Mouse (Mus musculus): ENCODE data around the gene Fam209. TPM values are rescaled to one million over a fixed set of nuclear protein-coding genes. Genes with fewer than 3 reads are reported as not detected.

The Fam209 gene
- polyA plus RNA-seq, 1 experiment from 2014 or later: not detected

DNA sequence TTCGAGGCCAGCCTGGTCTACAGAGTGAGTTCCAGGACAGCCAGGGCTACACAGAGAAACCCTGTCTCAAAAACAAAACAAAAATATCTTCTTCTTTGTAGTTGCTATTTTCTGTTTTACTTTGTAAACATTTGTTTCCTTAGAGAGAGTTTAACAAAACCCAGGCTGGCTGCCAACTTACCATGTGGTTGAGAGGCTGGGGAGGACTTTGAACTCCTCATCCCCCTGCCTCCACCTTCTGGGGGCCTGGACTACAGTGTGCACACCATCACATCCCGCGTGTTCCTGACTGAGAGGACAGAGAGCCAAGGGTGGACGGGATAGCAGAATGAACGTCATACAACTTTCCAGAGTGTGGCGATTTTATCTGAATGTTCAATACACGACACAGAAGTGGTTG lies 33.8 kb downstream of the Fam209 start:
- H3K4me2 ChIP-seq: no peak overlapping the region
- 83% methylated on average over 7 of the region's 7 CpGs for WGBS

DNA sequence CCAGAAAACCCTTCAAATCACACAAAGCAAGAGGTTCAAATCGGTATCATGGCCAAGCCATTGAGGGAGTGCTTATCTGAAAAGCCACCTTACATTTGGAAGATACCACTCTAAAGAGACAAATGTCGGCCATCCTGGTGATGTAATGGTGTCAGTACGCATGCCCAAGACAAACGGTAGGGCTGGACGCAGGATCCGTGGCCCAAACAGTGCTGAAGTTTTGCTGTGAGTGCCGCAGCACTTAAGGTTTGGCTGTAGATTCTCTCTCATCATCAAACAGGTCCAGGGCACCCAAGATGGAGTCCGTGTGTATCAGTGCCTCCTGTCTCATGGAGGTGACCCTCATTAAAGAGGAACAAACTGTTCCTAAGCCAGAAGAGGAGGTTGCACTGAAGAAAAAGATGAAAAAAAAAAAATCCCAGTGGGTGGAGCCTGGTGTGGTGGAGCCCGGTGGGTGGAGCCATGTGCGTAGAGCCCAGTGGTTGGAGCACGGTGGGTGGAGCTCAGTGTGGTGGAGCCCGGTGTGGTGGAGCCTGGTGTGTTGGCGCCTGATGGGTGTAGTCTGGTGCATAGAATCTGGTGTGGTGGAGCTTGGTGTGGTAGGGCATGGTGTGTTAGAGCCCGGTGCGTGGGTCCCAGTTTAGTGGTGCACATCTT lies 37.9 kb downstream of the Fam209 start:
- no peak for ATAC-seq (replicated peaks; ENCODE audit: insufficient number of reproducible peaks, insufficient read depth, low FRiP score, low read depth)
- H3K4me3 ChIP-seq: no peak overlapping the region
- no peaks in the 10 kb centered on the region for H3K36me3 ChIP-seq
- WGBS: 78% methylated on average over 15 of the region's 15 CpGs
- H3K9me3 ChIP-seq (replicated peaks): no peaks in the 10 kb centered on the region
- no peak overlapping the region for H3K4me2 ChIP-seq
- no peaks in the 10 kb centered on the region for H3K27me3 ChIP-seq
- H3K4me1 ChIP-seq (replicated peaks): no peaks in the 10 kb centered on the region
- no peak overlapping the region for H3K27ac ChIP-seq
- H3K9ac ChIP-seq: no peak overlapping the region

More for the DNA sequence above, 33.8 kb downstream of the Fam209 start:
- ATAC-seq (replicated peaks; ENCODE audit: insufficient number of reproducible peaks, insufficient read depth, low FRiP score, low read depth): no peak
- H3K27me3 ChIP-seq: no peaks in the 10 kb centered on the region; the same call in 1 of the 2 replicates
- H3K9ac ChIP-seq: no peak overlapping the region
- no peaks in the 10 kb centered on the region for H3K36me3 ChIP-seq
- no peaks in the 10 kb centered on the region for H3K9me3 ChIP-seq (replicated peaks)
- H3K27ac ChIP-seq: no peak overlapping the region
- no peaks in the 10 kb centered on the region for H3K4me1 ChIP-seq (replicated peaks)
- H3K4me3 ChIP-seq: no peak overlapping the region

DNA sequence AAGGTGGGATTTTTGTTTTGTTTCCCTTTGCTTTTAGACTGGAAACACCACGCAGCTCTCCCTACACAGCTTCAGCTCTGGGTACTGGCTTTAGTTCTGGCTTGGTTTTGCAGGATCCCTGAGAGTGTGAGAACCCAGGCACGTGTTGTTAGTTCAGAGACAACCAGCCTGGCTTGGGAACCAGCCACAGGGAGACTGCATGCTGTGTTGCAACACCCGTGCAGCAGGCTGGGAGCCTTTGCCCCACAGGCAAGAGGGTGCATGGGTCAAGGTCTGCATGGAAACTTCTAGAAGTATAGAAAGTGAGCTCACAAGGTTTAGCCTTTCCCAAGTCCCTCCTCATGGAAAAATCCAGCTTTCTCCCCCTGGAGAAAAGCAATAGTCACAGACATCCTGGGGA lies 38.6 kb downstream of the Fam209 start:
- H3K4me3 ChIP-seq: no peak overlapping the region
- H3K27me3 ChIP-seq: no peaks in the 10 kb centered on the region
- WGBS: 52% methylated on average over 3 of the region's 3 CpGs
- no peaks in the 10 kb centered on the region for H3K9me3 ChIP-seq (replicated peaks)
- no peak overlapping the region for H3K27ac ChIP-seq
- ATAC-seq (replicated peaks; ENCODE audit: insufficient number of reproducible peaks, insufficient read depth, low FRiP score, low read depth): no peak
- no peaks in the 10 kb centered on the region for H3K36me3 ChIP-seq
- H3K4me1 ChIP-seq (replicated peaks): no peaks in the 10 kb centered on the region
- H3K9ac ChIP-seq: no peak overlapping the region
- no peak overlapping the region for H3K4me2 ChIP-seq

DNA sequence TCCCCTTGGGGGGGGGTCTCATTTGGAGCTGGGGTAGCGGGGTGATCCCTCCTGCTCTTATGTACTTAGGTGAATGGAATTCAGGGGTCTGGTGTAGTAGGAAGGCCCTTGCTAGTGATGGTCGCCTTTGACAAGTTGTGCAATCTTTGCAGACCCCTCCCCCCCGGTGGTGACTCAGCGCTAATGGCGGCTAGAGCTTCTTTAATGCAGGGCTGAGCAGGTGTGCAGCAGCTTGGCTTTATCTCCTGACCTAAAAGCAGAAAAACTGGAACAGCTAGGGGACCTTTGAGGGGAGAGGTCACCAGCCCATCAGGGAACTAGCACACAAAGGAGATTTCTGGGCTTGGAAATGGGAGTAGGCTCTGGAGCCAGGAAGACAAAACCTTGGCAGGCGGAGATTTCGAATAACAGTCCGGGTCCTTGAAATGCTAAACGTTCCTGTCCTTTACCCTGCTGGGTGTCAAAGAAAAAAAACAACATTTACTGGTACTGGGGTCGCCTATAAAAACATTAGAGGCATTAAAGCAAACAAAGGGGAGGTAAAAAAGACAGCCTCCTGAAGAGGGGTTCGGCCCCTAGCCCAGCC lies 44.2 kb downstream of the Fam209 start:
- Histone ChIP-seq H3K4me1 (replicated peaks) (no peaks in the 10 kb centered on the region), H3K4me3 (no peak overlapping the region), H3K9me3 (replicated peaks) (no peaks in the 10 kb centered on the region), H3K4me2 (no peak overlapping the region), H3K36me3 (no peaks in the 10 kb centered on the region), H3K9ac (no peak overlapping the region), H3K27me3 (peaks cover 10% of the 10 kb centered on the region), H3K27ac (no peak overlapping the region)
- ATAC-seq (replicated peaks; ENCODE audit: insufficient number of reproducible peaks, insufficient read depth, low FRiP score, low read depth): no peak
- 28% methylated on average over 11 of the region's 11 CpGs for WGBS

DNA sequence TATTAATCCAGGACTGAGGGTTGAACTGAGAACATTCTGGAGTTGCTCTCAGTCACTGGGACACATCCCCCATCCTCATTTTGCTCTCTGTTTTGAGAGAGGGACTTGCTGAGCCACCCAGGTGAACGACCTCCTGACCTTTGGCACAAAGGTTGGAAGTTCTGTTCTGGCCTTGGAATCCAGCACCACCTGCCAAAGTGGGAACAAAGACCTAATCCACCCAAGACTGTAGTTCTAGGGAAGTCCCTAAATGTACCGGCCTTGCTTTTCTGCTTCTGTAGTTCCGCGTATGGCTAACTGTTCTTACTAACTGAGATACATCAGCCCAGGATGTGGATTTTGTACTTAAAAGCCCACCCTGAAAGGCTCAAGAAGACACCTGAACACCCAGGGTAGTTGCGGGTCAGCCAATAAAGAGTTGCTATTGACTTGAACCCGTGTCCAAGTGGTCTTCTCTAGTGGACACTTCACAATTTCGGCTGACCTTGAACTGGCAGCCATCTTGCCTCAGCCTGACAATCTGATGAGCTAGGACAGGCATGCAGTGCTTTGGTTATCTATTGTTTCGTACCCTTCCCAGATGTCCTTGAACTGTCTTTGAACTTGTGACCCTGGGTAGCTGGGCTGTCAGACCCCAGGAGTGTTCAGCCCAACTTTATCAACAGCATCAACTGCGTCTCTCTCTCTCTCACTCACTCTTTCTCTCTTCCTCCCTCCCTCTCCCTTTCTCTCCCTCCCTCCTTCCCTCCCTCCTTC lies 48.5 kb downstream of the Fam209 start:
- no peak overlapping the region for H3K27ac ChIP-seq
- no peaks in the 10 kb centered on the region for H3K9me3 ChIP-seq (replicated peaks)
- peaks cover 10% of the 10 kb centered on the region for H3K27me3 ChIP-seq
- no peak overlapping the region for H3K4me3 ChIP-seq
- no peak overlapping the region for H3K4me2 ChIP-seq
- no peaks in the 10 kb centered on the region for H3K4me1 ChIP-seq (replicated peaks)
- 85% methylated on average over 9 of the region's 9 CpGs for WGBS
- no peak for ATAC-seq (replicated peaks; ENCODE audit: insufficient number of reproducible peaks, insufficient read depth, low FRiP score, low read depth)
- no peaks in the 10 kb centered on the region for H3K36me3 ChIP-seq
- H3K9ac ChIP-seq: no peak overlapping the region

DNA sequence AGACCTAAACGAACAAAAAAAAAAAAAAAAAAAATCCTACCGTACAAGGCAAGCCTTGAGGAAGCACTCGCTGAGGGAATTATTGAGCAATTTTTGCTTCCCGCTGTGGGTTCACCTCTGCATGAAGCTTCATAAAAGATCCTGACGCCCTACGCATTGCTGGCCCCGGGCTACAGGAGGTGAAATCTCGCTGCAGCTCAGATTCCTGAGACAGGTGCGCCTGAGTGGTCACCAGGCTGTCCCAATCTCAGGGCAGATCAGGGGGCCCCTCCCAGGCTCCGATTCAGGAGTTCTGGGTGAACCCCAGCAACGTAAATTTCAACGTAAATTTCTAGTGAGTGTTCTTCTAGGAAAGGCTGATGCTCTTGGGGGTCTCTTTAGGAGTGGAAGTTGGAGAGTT lies 50.2 kb downstream of the Fam209 start:
- Histone ChIP-seq H3K27me3 (peaks cover 7% of the 10 kb centered on the region; the same call in 1 of the 2 replicates), H3K27ac (no peak overlapping the region), H3K9ac (no peak overlapping the region), H3K4me3 (no peak overlapping the region), H3K4me1 (replicated peaks) (no peaks in the 10 kb centered on the region), H3K36me3 (no peaks in the 10 kb centered on the region), H3K9me3 (replicated peaks) (no peaks in the 10 kb centered on the region), H3K4me2 (no peak overlapping the region)
- ATAC-seq (replicated peaks; ENCODE audit: insufficient number of reproducible peaks, insufficient read depth, low FRiP score, low read depth): no peak
- WGBS: 81% methylated on average over 12 of the region's 12 CpGs

Other genes with a start within 250 kb of the Fam209 start
- not detected in 2 replicates for gene Mc3r, start 224.0 kb upstream of the Fam209 start, polyA plus RNA-seq (2015; fragmentation: Nextera tagmentation; extraction: Ambion mirVana)
- gene Fam210b, start 127.0 kb upstream of the Fam209 start, polyA plus RNA-seq (2015; fragmentation: Nextera tagmentation; extraction: Ambion mirVana): 15.8 and 18.1 TPM in 2 replicates
- gene Aurka, start 102.0 kb upstream of the Fam209 start, polyA plus RNA-seq (2015; fragmentation: Nextera tagmentation; extraction: Ambion mirVana): 76.8 and 82.2 TPM in 2 replicates
- 24.2 and 29.8 TPM in 2 replicates for gene Cstf1, start 101.8 kb upstream of the Fam209 start, polyA plus RNA-seq (2015; fragmentation: Nextera tagmentation; extraction: Ambion mirVana)
- 0.26 and 0.91 TPM in 2 replicates for gene Cass4, start 78.7 kb upstream of the Fam209 start, polyA plus RNA-seq (2015; fragmentation: Nextera tagmentation; extraction: Ambion mirVana)
- 44.5 and 52.2 TPM in 2 replicates for gene Rtf2, start 32.0 kb upstream of the Fam209 start, polyA plus RNA-seq (2015; fragmentation: Nextera tagmentation; extraction: Ambion mirVana)
- gene Gcnt7, start 13.9 kb upstream of the Fam209 start, polyA plus RNA-seq (2015; fragmentation: Nextera tagmentation; extraction: Ambion mirVana): 0.71 and 0.79 TPM in 2 replicates
- gene Tfap2c, start 77.1 kb downstream of the Fam209 start, polyA plus RNA-seq (2015; fragmentation: Nextera tagmentation; extraction: Ambion mirVana): 0.13 and 0.57 TPM in 2 replicates

All from heart, embryonic 15.5 days (tissue).